Mouse (Mus musculus): Measurements from ENCODE around the gene Micu1. TPM values are rescaled to one million over a fixed set of nuclear protein-coding genes. Genes with fewer than 3 reads are reported as not detected.

Micu1 gene
- polyA plus RNA-seq, 1 experiment from 2014 or later, result 40.4 TPM

DNA sequence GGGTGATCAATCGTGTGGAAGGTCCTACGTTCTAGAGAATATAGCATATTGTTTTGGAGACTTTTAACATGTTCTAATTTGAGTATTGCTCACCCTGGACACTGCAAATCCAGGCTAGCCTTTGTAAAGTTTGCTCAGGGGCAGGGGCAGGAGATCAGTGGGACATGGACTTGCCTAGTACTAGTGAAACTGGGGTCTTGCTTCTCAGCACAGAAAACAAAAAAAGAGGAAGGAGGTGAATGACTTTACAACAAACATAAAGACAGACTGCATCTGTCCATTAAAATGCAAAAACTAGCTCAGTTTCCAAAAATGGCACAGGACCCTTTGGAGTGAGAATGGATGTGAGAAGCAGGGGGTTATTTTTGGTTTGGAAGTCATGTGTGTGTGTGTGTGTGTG lies 8.2 kb upstream of the Micu1 start:
- no peak overlapping the region for H3K4me3 ChIP-seq
- H3K4me2 ChIP-seq, result no peak overlapping the region
- 70% methylated on average over 2 of the region's 2 CpGs for WGBS (ENCODE audit: insufficient replicate concordance)
- no peaks in the 10 kb centered on the region for H3K27me3 ChIP-seq (replicated peaks)
- no peaks in the 10 kb centered on the region for H3K9me3 ChIP-seq (replicated peaks)
- no peak overlapping the region for H3K27ac ChIP-seq
- no peak overlapping the region for H3K9ac ChIP-seq
- ATAC-seq, result no peak
- no peaks in the 10 kb centered on the region for H3K36me3 ChIP-seq
- H3K4me1 ChIP-seq, result peaks cover 5% of the 10 kb centered on the region; the same call in 1 of the 2 replicates

DNA sequence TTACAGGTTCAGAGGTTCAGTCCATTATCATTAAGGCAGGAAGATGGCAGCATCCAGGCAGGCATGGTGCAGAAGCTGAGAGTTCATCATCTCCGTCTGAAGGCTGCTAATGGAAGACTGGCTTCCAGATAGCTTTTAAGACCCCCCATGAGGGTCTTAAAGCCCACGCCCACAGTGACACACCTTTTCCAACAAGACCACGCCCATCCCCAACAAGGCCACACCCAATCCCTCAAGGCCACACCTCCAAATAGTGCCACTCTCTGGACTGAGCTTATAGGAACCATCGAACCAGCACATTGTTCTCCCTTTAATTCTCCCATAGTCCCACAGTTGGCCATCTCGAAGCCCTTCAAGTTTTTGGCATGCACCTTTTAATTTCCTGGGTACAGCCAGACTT lies 2.8 kb upstream of the Micu1 start:
- no peaks in the 10 kb centered on the region for H3K27me3 ChIP-seq (replicated peaks)
- no peak overlapping the region for H3K27ac ChIP-seq
- no peak overlapping the region for H3K4me3 ChIP-seq
- H3K9ac ChIP-seq, result no peak overlapping the region
- no peaks in the 10 kb centered on the region for H3K9me3 ChIP-seq (replicated peaks)
- H3K4me1 ChIP-seq, result peaks cover 22% of the 10 kb centered on the region
- 64% methylated on average over 5 of the region's 5 CpGs for WGBS (ENCODE audit: insufficient replicate concordance)
- no peaks in the 10 kb centered on the region for H3K36me3 ChIP-seq
- H3K4me2 ChIP-seq, result no peak overlapping the region
- no peak for ATAC-seq

DNA sequence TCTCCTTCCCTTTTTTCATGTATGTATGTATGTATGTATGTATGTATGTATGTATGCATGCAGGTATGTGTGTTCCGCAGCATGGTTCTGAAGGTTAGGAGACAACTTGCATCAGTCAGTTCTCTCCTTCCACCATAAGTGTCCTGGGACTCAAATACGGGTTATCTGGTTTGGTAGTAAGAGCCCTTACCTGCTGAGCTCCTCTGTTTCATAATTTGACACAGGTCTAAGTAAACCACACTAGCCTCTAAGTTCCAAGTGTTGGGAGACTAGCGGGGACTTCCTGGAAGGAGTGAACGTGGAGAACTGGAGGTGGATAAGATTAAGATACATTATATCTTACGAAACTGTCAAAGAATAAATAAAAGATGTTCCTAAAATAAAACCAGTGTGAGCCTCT lies 472 bp upstream of the Micu1 start:
- Histone ChIP-seq H3K27ac (no peak overlapping the region), H3K9me3 (replicated peaks) (no peaks in the 10 kb centered on the region), H3K36me3 (no peaks in the 10 kb centered on the region), H3K9ac (no peak overlapping the region), H3K27me3 (replicated peaks) (no peaks in the 10 kb centered on the region), H3K4me3 (peak overlapping the region; percentile 81), H3K4me1 (peaks cover 21% of the 10 kb centered on the region), H3K4me2 (peak overlapping the region; percentile 77)
- 41% methylated on average over 5 of the region's 5 CpGs for WGBS (ENCODE audit: insufficient replicate concordance)
- peak; percentile 0; the same call in 1 of the 2 replicates for ATAC-seq

DNA sequence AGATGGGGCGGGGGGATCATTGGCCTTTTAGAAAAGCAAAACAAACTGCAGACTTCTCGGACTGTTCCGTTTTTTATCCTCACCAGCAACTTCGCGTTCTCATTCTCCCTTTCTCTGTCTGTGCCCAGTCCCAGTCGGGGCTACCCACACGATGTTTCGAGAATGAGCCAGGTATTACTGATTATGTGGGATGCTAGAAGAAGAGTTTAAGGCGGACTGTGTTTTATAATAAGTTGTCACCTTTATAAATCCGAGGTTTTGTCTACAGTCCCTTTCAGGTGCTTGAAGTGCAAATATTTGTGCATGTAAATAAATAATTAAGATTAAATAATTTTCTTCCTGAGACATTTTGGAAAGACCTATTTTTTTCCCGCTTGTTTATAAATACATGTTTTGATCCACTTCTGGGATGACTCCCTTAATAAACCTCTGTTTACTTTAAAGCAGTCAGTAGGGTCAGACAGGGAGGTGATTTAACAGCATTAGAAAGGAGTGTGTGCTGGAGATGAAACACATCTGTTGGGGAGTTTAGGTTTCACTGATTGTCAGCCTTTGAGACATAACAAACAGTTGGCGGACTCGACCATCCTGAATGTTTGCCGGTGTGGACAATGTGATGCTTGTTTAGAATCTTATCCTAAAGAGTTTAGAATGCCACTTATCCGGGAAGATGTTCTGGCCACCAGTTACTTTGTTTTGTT lies 933 bp downstream of the Micu1 start:
- peak overlapping the region; percentile 81 for H3K4me3 ChIP-seq
- no peaks in the 10 kb centered on the region for H3K36me3 ChIP-seq
- peak; percentile 22; the same call in 1 of the 2 replicates for ATAC-seq
- H3K4me1 ChIP-seq, result peaks cover 26% of the 10 kb centered on the region
- no peaks in the 10 kb centered on the region for H3K27me3 ChIP-seq (replicated peaks)
- peak overlapping the region; percentile 91 for H3K9ac ChIP-seq
- peak overlapping the region; percentile 77 for H3K4me2 ChIP-seq
- 16% methylated on average over 15 of the region's 15 CpGs for WGBS (ENCODE audit: insufficient replicate concordance)
- peak overlapping the region; percentile 79 for H3K27ac ChIP-seq
- no peaks in the 10 kb centered on the region for H3K9me3 ChIP-seq (replicated peaks)

DNA sequence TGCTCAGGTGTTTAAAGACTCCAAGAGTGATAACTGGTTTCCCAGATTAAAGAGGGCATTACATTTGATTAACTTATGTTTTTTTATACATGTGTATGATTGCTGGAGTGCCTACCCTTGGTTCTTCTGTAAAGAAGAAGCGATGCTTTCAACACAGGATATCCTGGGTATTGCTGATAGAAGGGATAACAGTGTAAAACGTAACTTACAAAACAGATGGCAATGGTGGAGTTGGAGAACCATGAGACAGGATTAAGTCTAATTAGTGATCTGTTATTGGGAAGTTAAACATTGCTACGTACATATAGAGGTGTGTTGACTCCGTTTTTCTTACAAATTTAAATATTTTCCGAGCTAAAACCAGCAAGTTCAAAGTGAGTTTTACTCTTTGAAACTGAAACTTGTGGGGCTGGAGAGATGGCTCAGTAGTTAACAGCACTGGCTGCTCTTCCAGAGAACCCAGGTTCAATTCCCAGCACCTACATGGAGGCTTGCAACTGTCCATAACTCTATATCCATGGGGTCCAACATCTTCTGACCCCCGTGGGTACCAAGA lies 4.8 kb downstream of the Micu1 start:
- Histone ChIP-seq H3K27ac (no peak overlapping the region), H3K9ac (no peak overlapping the region), H3K9me3 (replicated peaks) (no peaks in the 10 kb centered on the region), H3K4me2 (no peak overlapping the region), H3K27me3 (replicated peaks) (no peaks in the 10 kb centered on the region), H3K4me1 (peaks cover 22% of the 10 kb centered on the region), H3K4me3 (no peak overlapping the region), H3K36me3 (peaks cover 21% of the 10 kb centered on the region)
- 66% methylated on average over 6 of the region's 6 CpGs for WGBS (ENCODE audit: insufficient replicate concordance)
- no peak for ATAC-seq

DNA sequence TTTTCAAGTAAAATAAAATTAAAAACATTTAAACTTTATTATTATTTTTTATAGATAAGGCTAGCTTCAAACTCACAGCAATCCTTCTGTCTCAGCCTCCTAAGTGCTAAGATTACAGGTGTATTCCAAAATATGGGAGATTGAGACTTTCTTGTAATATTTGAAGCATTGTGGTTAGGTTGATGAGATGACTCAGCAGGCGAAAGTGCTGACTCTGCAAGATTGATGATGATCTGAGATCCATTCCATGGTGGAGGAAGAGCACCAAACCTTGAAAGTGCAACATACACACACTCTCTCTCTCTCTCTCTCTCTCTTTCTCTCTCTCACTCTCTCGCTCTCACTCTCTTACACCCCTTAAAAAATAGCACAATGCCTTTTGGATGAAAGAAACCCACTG lies 5.3 kb downstream of the Micu1 start:
- Histone ChIP-seq H3K4me3 (no peak overlapping the region), H3K27me3 (replicated peaks) (no peaks in the 10 kb centered on the region), H3K9ac (no peak overlapping the region), H3K9me3 (replicated peaks) (no peaks in the 10 kb centered on the region), H3K36me3 (peaks cover 24% of the 10 kb centered on the region), H3K4me2 (no peak overlapping the region), H3K27ac (no peak overlapping the region), H3K4me1 (peaks cover 21% of the 10 kb centered on the region)
- 55% methylated on average over 2 of the region's 2 CpGs for WGBS (ENCODE audit: insufficient replicate concordance)
- no peak for ATAC-seq

DNA sequence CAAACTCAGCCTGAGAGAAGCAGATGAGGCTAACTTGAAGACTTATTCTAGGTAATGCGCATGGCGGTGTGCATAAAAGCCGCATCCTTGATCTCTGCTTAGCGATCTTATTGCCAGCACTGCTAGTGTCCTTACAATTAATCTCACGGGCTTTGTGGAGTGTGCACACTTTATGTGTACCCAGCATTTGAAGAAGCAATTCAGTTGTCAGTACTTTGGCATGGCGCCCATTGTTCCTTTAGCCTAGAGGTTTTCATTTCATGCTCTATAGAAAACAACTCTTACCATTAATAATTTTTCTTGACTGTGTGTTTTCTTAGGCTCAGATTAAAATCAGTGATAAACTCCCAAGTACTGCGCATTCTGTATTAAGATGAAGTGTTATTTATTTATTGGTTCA lies 7.0 kb downstream of the Micu1 start:
- no peak overlapping the region for H3K4me2 ChIP-seq
- H3K4me1 ChIP-seq, result peaks cover 10% of the 10 kb centered on the region
- H3K9ac ChIP-seq, result no peak overlapping the region
- H3K36me3 ChIP-seq, result peaks cover 24% of the 10 kb centered on the region
- H3K27me3 ChIP-seq (replicated peaks), result no peaks in the 10 kb centered on the region
- no peak overlapping the region for H3K27ac ChIP-seq
- H3K4me3 ChIP-seq, result no peak overlapping the region
- no peak for ATAC-seq
- no peaks in the 10 kb centered on the region for H3K9me3 ChIP-seq (replicated peaks)
- 92% methylated on average over 7 of the region's 7 CpGs for WGBS (ENCODE audit: insufficient replicate concordance)

DNA sequence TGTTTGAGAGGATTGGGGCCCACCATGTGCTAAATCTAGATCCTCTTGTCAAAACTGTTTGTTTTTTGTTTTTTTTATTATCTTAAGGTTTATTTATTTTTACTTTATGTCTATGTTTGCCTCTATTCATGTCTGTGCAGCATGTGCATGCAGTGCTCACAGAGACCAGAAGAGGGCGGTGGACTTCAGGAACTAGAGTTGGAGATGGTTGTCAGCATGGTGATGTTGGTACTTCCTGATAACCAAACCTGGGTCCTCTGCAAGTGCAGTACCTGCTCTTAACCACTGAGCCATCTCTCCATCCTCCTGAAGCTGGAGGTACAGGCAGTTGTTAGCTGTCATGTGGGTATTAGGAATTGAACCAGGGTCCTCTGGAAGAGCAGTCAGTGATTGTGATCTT lies 8.0 kb downstream of the Micu1 start:
- Histone ChIP-seq H3K9me3 (replicated peaks) (no peaks in the 10 kb centered on the region), H3K9ac (no peak overlapping the region), H3K4me2 (no peak overlapping the region), H3K36me3 (peaks cover 24% of the 10 kb centered on the region), H3K4me1 (peaks cover 13% of the 10 kb centered on the region), H3K27me3 (replicated peaks) (no peaks in the 10 kb centered on the region), H3K27ac (no peak overlapping the region), H3K4me3 (no peak overlapping the region)
- ATAC-seq, result no peak
- WGBS (ENCODE audit: insufficient replicate concordance), result 72% methylated on average over 1 of the region's 1 CpGs

DNA sequence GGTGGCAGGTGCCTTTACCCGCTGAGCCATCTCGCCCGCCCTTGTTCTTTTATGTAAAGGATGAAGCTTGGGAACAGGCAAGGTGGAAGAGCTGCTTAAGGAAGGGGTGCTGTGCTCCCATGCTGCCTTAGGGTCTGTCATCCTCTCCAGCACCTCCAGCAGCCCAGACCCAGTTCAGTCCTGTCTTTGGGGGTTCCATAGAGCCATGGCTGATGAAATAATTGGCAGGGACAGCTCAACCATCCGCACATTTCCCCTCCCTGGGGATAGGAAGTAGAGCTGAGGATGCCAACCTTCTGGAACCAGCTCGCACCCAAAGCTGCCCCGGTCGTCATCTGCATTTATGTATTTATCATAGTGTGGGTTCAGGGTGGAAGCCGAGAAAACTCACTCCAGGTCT lies 9.8 kb downstream of the Micu1 start:
- peaks cover 24% of the 10 kb centered on the region for H3K36me3 ChIP-seq
- no peak for ATAC-seq
- no peaks in the 10 kb centered on the region for H3K9me3 ChIP-seq (replicated peaks)
- H3K4me1 ChIP-seq, result peaks cover 13% of the 10 kb centered on the region
- no peak overlapping the region for H3K27ac ChIP-seq
- 92% methylated on average over 8 of the region's 8 CpGs for WGBS (ENCODE audit: insufficient replicate concordance)
- H3K4me2 ChIP-seq, result no peak overlapping the region
- H3K9ac ChIP-seq, result no peak overlapping the region
- no peak overlapping the region for H3K4me3 ChIP-seq
- H3K27me3 ChIP-seq (replicated peaks), result no peaks in the 10 kb centered on the region

DNA sequence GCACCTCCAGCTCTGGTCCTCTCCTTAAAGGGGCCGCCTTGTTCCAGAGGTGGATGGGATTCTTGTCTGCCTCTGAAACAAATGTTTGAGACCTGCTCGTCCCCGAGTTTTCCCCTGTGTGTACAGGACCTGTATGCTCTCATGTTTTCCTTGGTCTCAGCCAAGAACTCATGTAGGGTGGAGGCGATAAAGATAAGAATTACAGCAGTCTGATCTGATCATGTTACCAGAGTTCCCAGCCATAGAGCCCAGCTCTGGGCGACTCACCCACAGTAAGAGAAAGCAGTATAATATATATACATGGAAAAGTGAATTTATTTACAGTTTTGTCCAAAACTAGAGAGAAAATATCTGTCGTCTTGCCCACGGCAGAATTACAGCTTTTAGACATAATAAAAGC lies 17.7 kb downstream of the Micu1 start:
- H3K27ac ChIP-seq, result no peak overlapping the region
- no peak overlapping the region for H3K4me3 ChIP-seq
- H3K27me3 ChIP-seq (replicated peaks), result no peaks in the 10 kb centered on the region
- no peaks in the 10 kb centered on the region for H3K9me3 ChIP-seq (replicated peaks)
- H3K4me2 ChIP-seq, result no peak overlapping the region
- ATAC-seq, result no peak
- peaks cover 26% of the 10 kb centered on the region for H3K4me1 ChIP-seq
- WGBS (ENCODE audit: insufficient replicate concordance), result 57% methylated on average over 7 of the region's 7 CpGs
- no peaks in the 10 kb centered on the region for H3K36me3 ChIP-seq
- H3K9ac ChIP-seq, result no peak overlapping the region

DNA sequence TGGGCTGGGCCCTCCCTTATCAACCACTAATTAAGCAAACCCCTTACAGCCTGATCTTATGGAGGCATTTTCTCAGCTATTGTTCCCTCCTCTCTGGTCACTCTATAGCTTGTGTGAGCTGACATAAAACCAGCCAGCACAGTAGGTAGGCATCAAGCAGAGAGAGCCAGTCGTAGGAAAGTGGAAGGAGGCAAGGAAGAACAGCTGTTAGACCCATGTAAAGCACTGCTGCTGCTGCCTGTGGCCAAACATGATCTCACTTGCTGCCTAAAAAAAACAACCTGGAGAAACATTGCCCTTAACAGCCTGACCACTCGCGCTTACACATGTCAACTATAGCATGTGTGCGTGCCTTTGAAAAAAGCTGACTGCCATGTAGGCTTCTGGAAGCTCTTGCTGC lies 19.3 kb downstream of the Micu1 start:
- Histone ChIP-seq H3K4me1 (peaks cover 26% of the 10 kb centered on the region), H3K4me2 (no peak overlapping the region), H3K4me3 (no peak overlapping the region), H3K9ac (no peak overlapping the region), H3K9me3 (replicated peaks) (no peaks in the 10 kb centered on the region), H3K27ac (no peak overlapping the region), H3K27me3 (replicated peaks) (no peaks in the 10 kb centered on the region), H3K36me3 (no peaks in the 10 kb centered on the region)
- 82% methylated on average over 4 of the region's 4 CpGs for WGBS (ENCODE audit: insufficient replicate concordance)
- no peak for ATAC-seq

DNA sequence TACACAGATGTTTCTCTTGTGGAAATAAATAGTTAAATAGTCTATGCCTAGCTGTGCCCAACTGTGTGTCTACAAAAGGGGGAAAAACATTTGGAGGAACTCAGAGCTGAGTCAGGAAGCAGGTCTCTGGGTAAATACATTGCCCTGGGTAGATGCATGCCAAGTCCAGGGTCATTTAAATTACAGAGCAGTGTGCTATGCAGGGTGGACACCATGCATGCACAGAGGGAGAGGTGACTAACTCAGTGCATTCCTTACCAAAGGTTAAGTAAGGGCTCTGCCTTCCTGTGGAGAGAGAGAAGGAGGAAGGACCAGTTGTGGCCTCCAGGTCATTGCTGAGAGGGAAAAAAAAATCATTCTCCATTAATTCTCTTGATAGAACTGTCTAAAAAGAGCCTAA lies 22.4 kb downstream of the Micu1 start:
- ATAC-seq, result no peak
- no peaks in the 10 kb centered on the region for H3K9me3 ChIP-seq (replicated peaks)
- no peak overlapping the region for H3K4me2 ChIP-seq
- 0 out of 2 replicates have a peak overlapping the region, but pooled peaks have one; percentile 5 for H3K27ac ChIP-seq
- H3K9ac ChIP-seq, result no peak overlapping the region
- no peaks in the 10 kb centered on the region for H3K27me3 ChIP-seq (replicated peaks)
- no peak overlapping the region for H3K4me3 ChIP-seq
- H3K36me3 ChIP-seq, result peaks cover 9% of the 10 kb centered on the region; the same call in 1 of the 2 replicates
- peaks cover 26% of the 10 kb centered on the region for H3K4me1 ChIP-seq

DNA sequence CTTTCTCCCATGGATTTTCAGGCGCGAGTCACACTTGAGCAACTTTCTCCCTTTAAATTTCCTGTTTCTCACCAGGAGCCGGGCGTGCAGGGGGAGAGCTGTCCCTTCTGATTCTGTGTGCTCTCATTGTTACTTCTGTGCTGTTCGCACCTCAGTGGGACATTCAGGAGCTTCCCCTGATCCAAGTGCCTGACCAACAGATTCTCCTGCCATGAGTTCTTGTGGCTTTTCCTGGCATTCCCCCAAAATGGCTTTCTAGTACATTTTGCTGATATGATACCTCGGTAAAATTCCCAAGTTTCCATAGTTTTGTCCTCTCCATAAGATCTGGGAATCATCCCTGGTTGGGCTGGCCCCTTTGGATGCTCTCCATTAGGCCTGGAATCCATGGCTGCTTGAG lies 25.0 kb downstream of the Micu1 start:
- H3K4me3 ChIP-seq, result no peak overlapping the region
- peaks cover 10% of the 10 kb centered on the region; the same call in 1 of the 2 replicates for H3K36me3 ChIP-seq
- WGBS (ENCODE audit: insufficient replicate concordance), result 63% methylated on average over 6 of the region's 6 CpGs
- ATAC-seq, result no peak
- H3K4me1 ChIP-seq, result peaks cover 18% of the 10 kb centered on the region
- no peak overlapping the region for H3K4me2 ChIP-seq
- H3K9me3 ChIP-seq (replicated peaks), result no peaks in the 10 kb centered on the region
- no peak overlapping the region for H3K9ac ChIP-seq
- no peak overlapping the region for H3K27ac ChIP-seq
- H3K27me3 ChIP-seq (replicated peaks), result no peaks in the 10 kb centered on the region
